Mouse (Mus musculus): ENCODE measurements around the gene Mgat5.

DNA sequence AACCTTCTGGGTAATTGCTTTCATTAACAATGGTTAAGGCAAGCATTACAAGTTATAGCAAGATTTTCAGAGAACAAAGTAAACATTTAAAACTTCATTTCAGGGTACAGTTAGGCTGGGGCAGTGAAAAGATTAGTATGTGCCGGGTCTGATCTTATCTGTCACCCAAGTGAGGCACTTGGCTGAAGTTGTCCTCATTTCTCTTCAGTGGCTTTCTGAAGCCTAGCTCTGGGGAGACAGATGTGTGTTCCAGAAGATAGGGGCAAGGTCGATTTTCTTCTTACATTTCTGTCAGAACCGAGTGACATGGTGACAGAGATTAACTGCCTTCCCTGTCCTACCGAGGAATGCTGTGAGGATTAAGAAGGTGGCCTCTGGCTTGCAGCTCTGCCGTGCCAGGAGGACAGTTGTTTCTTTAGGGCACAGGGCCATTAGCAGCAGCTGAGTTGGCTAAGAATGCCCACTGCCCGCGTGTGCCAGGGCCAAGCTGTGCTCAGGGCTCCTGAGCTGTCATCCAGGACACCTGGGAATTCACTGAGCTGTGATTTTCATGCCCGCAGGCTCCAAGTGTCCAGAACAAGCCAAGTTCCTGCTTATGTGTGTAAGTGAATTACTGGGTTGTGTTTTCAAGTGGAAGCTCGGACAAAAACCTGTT lies 134.1 kb downstream of the Mgat5 start:
- TF ChIP-seq CTCF (IDR thresholded peaks at IDR 0.05; ENCODE audit: low read depth) (no peak), EP300 (IDR thresholded peaks at IDR 0.05; ENCODE audit: low read depth) (no peak)

Measured in heart, postnatal 0 days (tissue).